Mouse (Mus musculus): ENCODE data around the gene Erbb3.

DNA sequence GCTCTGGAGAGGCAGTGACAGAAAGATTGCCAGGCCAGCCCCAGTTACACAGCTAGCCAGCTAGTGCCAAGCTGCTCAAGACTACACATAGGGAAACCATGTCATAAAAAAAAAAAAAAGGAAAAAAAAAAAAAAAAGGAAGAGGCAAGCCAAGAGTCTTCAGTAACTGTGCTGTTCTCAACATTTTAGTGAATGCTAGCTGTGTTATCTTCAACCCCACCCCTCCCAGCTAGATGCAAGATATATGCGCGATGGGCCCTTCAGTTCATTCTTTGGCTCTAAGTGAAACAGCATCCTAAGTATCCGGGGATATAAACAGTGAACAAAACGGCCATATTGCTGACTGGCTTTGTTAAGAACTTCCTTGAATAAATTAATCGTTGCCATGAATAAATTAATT is 3.3 kb upstream of the Erbb3 start:
- TF ChIP-seq GATA1 (IDR thresholded peaks at IDR 0.05; ENCODE audit: borderline replicate concordance, low read length) (no peak), FLI1 (IDR thresholded peaks at IDR 0.05; ENCODE audit: low read length) (no peak)

Measured in megakaryocyte, embryonic 14.5 days (primary cell).